Mouse (Mus musculus) ES-CJ7 (cell line): ENCODE results near the gene Ibtk.
"Not testable (repeated sequence)": the region's sequence is repeated elsewhere in the genome, so short reads cannot be mapped to it uniquely, and the experiment has no call there.

ENCODE experiments used
- DNase-seq: peaks from one replicate; pipeline ENCODE4 v3.0.0; 2011; ENCODE audit warnings: low read depth, low spot score

Gene Ibtk

GRCm38 (mm10) chr9:85749142-85749921 is at the start of gene Ibtk:
TSS of gene Ibtk (minus strand) at chr9:85749334.
- peak; percentile 96 for DNase-seq

GRCm38 (mm10) chr9:85791521-85791920 is 42.4 kb upstream of the Ibtk start:
- DNase-seq = not testable (repeated sequence)

- no peak for DNase-seq
These were observed 31.1 kb upstream of the Ibtk start for GRCm38 (mm10) chr9:85780249-85780648.

- peak; percentile 20 for DNase-seq
These were observed 30.3 kb upstream of the Ibtk start for GRCm38 (mm10) chr9:85779458-85779857.

GRCm38 (mm10) chr9:85777544-85777943 is 28.4 kb upstream of the Ibtk start:
- no peak for DNase-seq

GRCm38 (mm10) chr9:85772280-85772679 is 23.1 kb upstream of the Ibtk start:
- no peak for DNase-seq

GRCm38 (mm10) chr9:85771454-85771853 is 22.3 kb upstream of the Ibtk start:
- no peak for DNase-seq

GRCm38 (mm10) chr9:85770369-85770768 is 21.2 kb upstream of the Ibtk start:
- DNase-seq = no peak

- no peak for DNase-seq
These were observed 20.1 kb upstream of the Ibtk start for GRCm38 (mm10) chr9:85769057-85769789.

- no peak for DNase-seq
These were observed 18.1 kb upstream of the Ibtk start for GRCm38 (mm10) chr9:85767255-85767654.

- no peak for DNase-seq
These were observed 13.3 kb upstream of the Ibtk start for GRCm38 (mm10) chr9:85762476-85762875.

- DNase-seq = no peak
These were observed 1.7 kb upstream of the Ibtk start for GRCm38 (mm10) chr9:85750797-85751196.

- no peak for DNase-seq
These were observed 882 bp upstream of the Ibtk start for GRCm38 (mm10) chr9:85749922-85750509.

GRCm38 (mm10) chr9:85748204-85749141 is 661 bp downstream of the Ibtk start:
- peak; percentile 84 for DNase-seq

GRCm38 (mm10) chr9:85745566-85745965 is 3.6 kb downstream of the Ibtk start:
- no peak for DNase-seq

- DNase-seq = no peak
These were observed 5.8 kb downstream of the Ibtk start for GRCm38 (mm10) chr9:85743358-85743757.

- no peak for DNase-seq
These were observed 7.0 kb downstream of the Ibtk start for GRCm38 (mm10) chr9:85742107-85742506.

- DNase-seq = no peak
These were observed 9.9 kb downstream of the Ibtk start for GRCm38 (mm10) chr9:85739279-85739678.

- no peak for DNase-seq
These were observed 14.3 kb downstream of the Ibtk start for GRCm38 (mm10) chr9:85734821-85735220.

GRCm38 (mm10) chr9:85724078-85724477 is 25.1 kb downstream of the Ibtk start:
- DNase-seq = no peak

- DNase-seq = no peak
These were observed 31.8 kb downstream of the Ibtk start for GRCm38 (mm10) chr9:85717336-85717735.
